Mouse (Mus musculus): ENCODE measurements around the gene Creb3l2. TPM values are rescaled to one million over a fixed set of nuclear protein-coding genes. Genes with fewer than 3 reads are reported as not detected.

The Creb3l2 gene
- polyA plus RNA-seq, 1 experiment from 2014 or later, result 5.1 TPM

GRCm38 (mm10) chr6:37300492-37300891, 141.5 kb downstream of the Creb3l2 start:
- WGBS (ENCODE audit: insufficient replicate concordance), result 15% methylated on average over 13 of the region's 13 CpGs
- no peak overlapping the region for H3K4me3 ChIP-seq
- H3K9me3 ChIP-seq (replicated peaks), result no peaks in the 10 kb centered on the region
- H3K9ac ChIP-seq, result no peak overlapping the region
- no peak overlapping the region for H3K27ac ChIP-seq
- H3K27me3 ChIP-seq (replicated peaks), result peaks cover 55% of the 10 kb centered on the region
- ATAC-seq, result no peak
- H3K4me1 ChIP-seq, result peaks cover 8% of the 10 kb centered on the region; the same call in 1 of the 2 replicates
- no peaks in the 10 kb centered on the region for H3K36me3 ChIP-seq
- H3K4me2 ChIP-seq, result 0 out of 2 replicates have a peak overlapping the region, but pooled peaks have one; percentile 68

- Histone ChIP-seq H3K4me1 (peaks cover 8% of the 10 kb centered on the region; the same call in 1 of the 2 replicates), H3K9me3 (replicated peaks) (no peaks in the 10 kb centered on the region), H3K27me3 (replicated peaks) (peaks cover 55% of the 10 kb centered on the region), H3K4me3 (peak within 1 kb of the TSS; percentile 49), H3K9ac (no peak within 1 kb of the TSS), H3K27ac (no peak within 1 kb of the TSS), H3K36me3 (no peaks in the 10 kb centered on the region), H3K4me2 (peak within 1 kb of the TSS; percentile 68)
- no peak for ATAC-seq
- WGBS (ENCODE audit: insufficient replicate concordance), result under 1% methylated on average over 63 of the region's 65 CpGs
Measured at GRCm38 (mm10) chr6:37299562-37300390, 142.2 kb downstream of the Creb3l2 start, which contains the start of gene Dgki. TSS of gene Dgki (minus strand) at chr6:37300184.

- H3K4me3 ChIP-seq, result no peak overlapping the region
Measured at GRCm38 (mm10) chr6:37298982-37299381, 143.0 kb downstream of the Creb3l2 start.

GRCm38 (mm10) chr6:37297744-37298482, 144.0 kb downstream of the Creb3l2 start:
- 38% methylated on average over 8 of the region's 8 CpGs for WGBS (ENCODE audit: insufficient replicate concordance)
- Histone ChIP-seq H3K9me3 (replicated peaks) (no peaks in the 10 kb centered on the region), H3K9ac (no peak overlapping the region), H3K27ac (no peak overlapping the region), H3K4me2 (no peak overlapping the region), H3K36me3 (no peaks in the 10 kb centered on the region), H3K4me1 (peaks cover 8% of the 10 kb centered on the region; the same call in 1 of the 2 replicates), H3K4me3 (no peak overlapping the region), H3K27me3 (replicated peaks) (peaks cover 55% of the 10 kb centered on the region)
- ATAC-seq, result no peak

More at GRCm38 (mm10) chr6:37298982-37299381, 143.0 kb downstream of the Creb3l2 start:
- no peak for ATAC-seq
- H3K36me3 ChIP-seq, result no peaks in the 10 kb centered on the region
- peaks cover 55% of the 10 kb centered on the region for H3K27me3 ChIP-seq (replicated peaks)
- H3K9ac ChIP-seq, result no peak overlapping the region
- H3K4me2 ChIP-seq, result peak overlapping the region; percentile 68
- H3K4me1 ChIP-seq, result peaks cover 8% of the 10 kb centered on the region; the same call in 1 of the 2 replicates
- 17% methylated on average over 4 of the region's 4 CpGs for WGBS (ENCODE audit: insufficient replicate concordance)
- no peak overlapping the region for H3K27ac ChIP-seq
- H3K9me3 ChIP-seq (replicated peaks), result no peaks in the 10 kb centered on the region

DNA sequence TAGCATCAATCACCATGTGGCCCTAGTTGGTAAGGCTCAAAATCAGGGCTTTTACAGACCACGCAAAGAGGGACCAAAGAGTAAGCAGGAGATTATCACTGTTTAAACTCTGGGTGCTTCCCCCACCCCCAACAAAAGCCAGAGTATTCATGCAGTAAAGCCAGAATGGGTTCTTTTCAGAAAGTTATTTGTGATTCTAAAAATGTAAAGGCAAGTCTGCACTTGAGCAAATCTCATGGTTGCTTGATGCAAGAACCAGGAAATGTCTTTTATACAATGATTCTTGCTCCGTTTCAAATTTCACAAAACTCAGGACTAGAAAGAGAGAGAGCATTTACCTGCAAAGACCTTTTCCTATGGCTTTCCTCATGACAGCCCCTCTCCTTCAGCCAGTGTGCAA, 149.9 kb downstream of the Creb3l2 start:
- Histone ChIP-seq H3K9ac (no peak overlapping the region), H3K4me3 (no peak overlapping the region), H3K27ac (no peak overlapping the region), H3K36me3 (no peaks in the 10 kb centered on the region), H3K9me3 (replicated peaks) (no peaks in the 10 kb centered on the region), H3K27me3 (replicated peaks) (peaks cover 4% of the 10 kb centered on the region), H3K4me2 (no peak overlapping the region), H3K4me1 (no peaks in the 10 kb centered on the region)
- no peak for ATAC-seq
- WGBS (ENCODE audit: insufficient replicate concordance), result 66% methylated on average over 2 of the region's 2 CpGs

DNA sequence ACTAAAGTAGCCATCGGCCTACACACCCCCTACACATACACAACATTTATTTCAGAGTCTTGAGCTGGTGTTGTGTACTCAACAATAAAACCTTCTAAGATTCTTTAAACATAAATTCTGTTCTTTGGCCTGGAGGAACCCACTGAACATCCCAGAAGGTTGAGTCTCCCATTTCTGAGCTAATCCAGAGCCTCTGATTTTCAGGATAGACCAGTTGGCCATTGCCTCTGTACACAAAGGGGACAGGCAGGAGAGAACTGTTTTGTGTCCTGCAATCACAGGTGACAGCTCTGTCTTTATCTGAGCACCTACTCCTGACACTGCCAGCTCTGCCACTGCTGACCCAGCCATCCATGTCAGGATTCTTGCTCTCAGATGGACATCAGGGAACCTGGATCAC, 150.8 kb downstream of the Creb3l2 start:
- Histone ChIP-seq H3K4me3 (no peak overlapping the region), H3K27ac (no peak overlapping the region), H3K36me3 (no peaks in the 10 kb centered on the region), H3K27me3 (replicated peaks) (no peaks in the 10 kb centered on the region), H3K9ac (no peak overlapping the region), H3K4me2 (no peak overlapping the region), H3K4me1 (no peaks in the 10 kb centered on the region), H3K9me3 (replicated peaks) (no peaks in the 10 kb centered on the region)
- 65% methylated on average over 1 of the region's 1 CpGs for WGBS (ENCODE audit: insufficient replicate concordance)
- ATAC-seq, result no peak

- Histone ChIP-seq H3K36me3 (no peaks in the 10 kb centered on the region), H3K27ac (no peak overlapping the region)
- 81% methylated on average over 3 of the region's 3 CpGs for WGBS (ENCODE audit: insufficient replicate concordance)
Measured at GRCm38 (mm10) chr6:37290691-37291090, 151.3 kb downstream of the Creb3l2 start.

GRCm38 (mm10) chr6:37286134-37286533, 155.8 kb downstream of the Creb3l2 start:
- Histone ChIP-seq H3K36me3 (no peaks in the 10 kb centered on the region), H3K27ac (no peak overlapping the region), H3K9me3 (replicated peaks) (no peaks in the 10 kb centered on the region), H3K4me3 (no peak overlapping the region), H3K4me2 (no peak overlapping the region), H3K4me1 (no peaks in the 10 kb centered on the region), H3K9ac (no peak overlapping the region), H3K27me3 (replicated peaks) (no peaks in the 10 kb centered on the region)
- 49% methylated on average over 4 of the region's 4 CpGs for WGBS (ENCODE audit: insufficient replicate concordance)
- ATAC-seq, result no peak

More at GRCm38 (mm10) chr6:37290691-37291090, 151.3 kb downstream of the Creb3l2 start:
- Histone ChIP-seq H3K4me3 (no peak overlapping the region), H3K27me3 (replicated peaks) (no peaks in the 10 kb centered on the region), H3K9ac (no peak overlapping the region), H3K9me3 (replicated peaks) (no peaks in the 10 kb centered on the region), H3K4me1 (no peaks in the 10 kb centered on the region), H3K4me2 (no peak overlapping the region)
- no peak for ATAC-seq

DNA sequence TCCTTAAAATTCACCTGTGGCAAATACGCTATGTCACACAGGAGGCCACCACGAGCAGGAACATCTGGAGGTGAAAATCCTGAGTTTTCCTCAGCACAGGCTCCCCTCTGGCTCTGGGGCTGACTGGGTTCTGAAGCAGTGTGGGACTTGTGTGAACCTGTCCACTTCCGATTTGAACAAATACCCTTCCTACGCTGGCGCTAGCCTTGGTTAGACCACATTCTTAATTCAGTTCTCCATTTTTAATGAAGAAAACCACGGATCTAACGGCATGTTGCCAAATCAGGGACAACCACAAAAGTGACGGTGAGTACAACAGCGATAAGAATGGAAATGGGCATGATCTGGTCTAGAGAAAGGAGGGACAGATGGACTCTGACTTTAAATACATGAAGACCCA, 157.1 kb downstream of the Creb3l2 start:
- Histone ChIP-seq H3K4me3 (no peak overlapping the region), H3K4me2 (no peak overlapping the region), H3K9ac (no peak overlapping the region), H3K27me3 (replicated peaks) (no peaks in the 10 kb centered on the region), H3K27ac (no peak overlapping the region), H3K9me3 (replicated peaks) (no peaks in the 10 kb centered on the region), H3K36me3 (no peaks in the 10 kb centered on the region), H3K4me1 (no peaks in the 10 kb centered on the region)
- no peak for ATAC-seq
- WGBS (ENCODE audit: insufficient replicate concordance), result 58% methylated on average over 9 of the region's 9 CpGs

- Histone ChIP-seq H3K4me1 (no peaks in the 10 kb centered on the region), H3K9me3 (replicated peaks) (no peaks in the 10 kb centered on the region), H3K27me3 (replicated peaks) (no peaks in the 10 kb centered on the region), H3K4me3 (no peak overlapping the region), H3K27ac (no peak overlapping the region), H3K4me2 (no peak overlapping the region), H3K36me3 (no peaks in the 10 kb centered on the region), H3K9ac (no peak overlapping the region)
- 38% methylated on average over 2 of the region's 2 CpGs for WGBS (ENCODE audit: insufficient replicate concordance)
- ATAC-seq, result no peak
Measured at GRCm38 (mm10) chr6:37283336-37283735, 158.6 kb downstream of the Creb3l2 start.

DNA sequence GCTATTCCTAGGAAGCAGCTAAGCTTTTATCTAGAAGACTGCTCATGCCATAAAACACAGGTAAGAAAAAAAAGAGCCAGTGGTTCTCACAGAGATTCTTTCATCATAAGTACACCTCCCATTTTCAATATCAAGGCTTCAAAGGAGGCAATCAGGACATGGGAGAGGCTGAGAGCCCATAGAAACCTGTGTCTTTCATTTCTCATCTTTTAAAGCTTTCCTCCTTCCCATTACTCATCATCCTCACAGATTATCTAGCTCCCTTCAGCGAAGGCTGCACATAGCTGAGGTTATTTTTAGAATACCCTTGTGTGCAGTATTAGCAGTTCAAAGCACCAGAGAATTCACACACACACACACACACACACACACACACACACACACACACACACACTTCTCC, 159.3 kb downstream of the Creb3l2 start:
- Histone ChIP-seq H3K4me2 (no peak overlapping the region), H3K9me3 (replicated peaks) (no peaks in the 10 kb centered on the region), H3K27me3 (replicated peaks) (no peaks in the 10 kb centered on the region), H3K4me1 (no peaks in the 10 kb centered on the region), H3K4me3 (no peak overlapping the region), H3K27ac (no peak overlapping the region), H3K36me3 (no peaks in the 10 kb centered on the region), H3K9ac (no peak overlapping the region)
- no peak for ATAC-seq
- WGBS (ENCODE audit: insufficient replicate concordance), result 24% methylated on average over 1 of the region's 1 CpGs

All from liver, embryonic 12.5 days (tissue).